Mouse (Mus musculus) intestine, embryonic 14.5 days (tissue): ENCODE data around the gene Olfr1033. TPM values are rescaled to one million over a fixed set of nuclear protein-coding genes. Genes with fewer than 3 reads are reported as not detected.
"Not testable (repeated sequence)": the region's sequence is repeated elsewhere in the genome, so short reads cannot be mapped to it uniquely, and the experiment has no call there.

Experiments used
- ATAC-seq: fragments of 200-750 bp; cut with Nextera tagmentation; replicated peaks from 2 replicates; pipeline ENCODE4 v1.8.0; 2017; ENCODE audit warnings: low read depth, moderate number of reproducible peaks, moderate TSS enrichment, moderate library complexity; ENCODE audit not compliant: low FRiP score, low TSS enrichment
- DNase-seq: peaks from one replicate; pipeline ENCODE4 v3.0.0-alpha.2; 2018; ENCODE audit warnings: low spot score
- H3K27ac ChIP-seq: fragments of 300-500 bp; sonication (generic); 2 replicates; pipeline ENCODE4 v1.5.1; 2014; ENCODE audit warnings: low read depth, mild to moderate bottlenecking, control low read depth
- H3K27me3 ChIP-seq: fragments of 300-500 bp; sonication (generic); replicated peaks from 2 replicates; pipeline ENCODE4 v1.6.1; 2014; ENCODE audit warnings: low read length, control low read depth; ENCODE audit not compliant: control insufficient read depth, insufficient read depth
- H3K36me3 ChIP-seq: fragments of 300-500 bp; sonication (generic); 2 replicates; pipeline ENCODE4 v1.6.1; 2014; ENCODE audit warnings: low read length, control low read depth; ENCODE audit not compliant: control insufficient read depth, insufficient read depth
- H3K4me1 ChIP-seq: fragments of 300-500 bp; sonication (generic); replicated peaks from 2 replicates; pipeline ENCODE4 v1.6.1; 2014; ENCODE audit warnings: low read length, control low read depth, mixed read lengths; ENCODE audit not compliant: control insufficient read depth, insufficient read depth
- H3K4me2 ChIP-seq: fragments of 300-500 bp; sonication (generic); 2 replicates; pipeline ENCODE4 v1.6.1; 2014; ENCODE audit warnings: low read length
- H3K4me3 ChIP-seq: fragments of 300-500 bp; sonication (generic); 2 replicates; pipeline ENCODE4 v1.5.1; 2014; ENCODE audit warnings: low read depth, low read length, control low read depth, mixed read lengths
- H3K9ac ChIP-seq: fragments of 300-500 bp; sonication (generic); 2 replicates; pipeline ENCODE4 v1.6.1; 2014; ENCODE audit warnings: mild to moderate bottlenecking, low read length
- H3K9me3 ChIP-seq: fragments of 300-500 bp; sonication (generic); 2 replicates; pipeline ENCODE4 v1.6.1; 2016; ENCODE audit warnings: low read length, control low read depth; ENCODE audit not compliant: control insufficient read depth
- WGBS: fragments of 180-500 bp; shearing (Covaris S2); extraction: QIAGEN DNeasy Blood & Tissue Kit; methylation state at CpG from one replicate; pipeline ENCODE4 v1.1.7; 2014; 5-methylcytosine and 5-hydroxymethylcytosine counted together
- polyA plus RNA-seq: library from polyadenylated mRNA; unstranded; fragments of >200 nt; fragmentation: Nextera tagmentation; extraction: Ambion mirVana; gene quantifications from 2 replicates; pipeline ENCODE4 v1.2.1, GENCODE M21; 2014

Gene Olfr1033
- polyA plus RNA-seq, 1 experiment from 2014 or later, result 2.7 TPM

DNA sequence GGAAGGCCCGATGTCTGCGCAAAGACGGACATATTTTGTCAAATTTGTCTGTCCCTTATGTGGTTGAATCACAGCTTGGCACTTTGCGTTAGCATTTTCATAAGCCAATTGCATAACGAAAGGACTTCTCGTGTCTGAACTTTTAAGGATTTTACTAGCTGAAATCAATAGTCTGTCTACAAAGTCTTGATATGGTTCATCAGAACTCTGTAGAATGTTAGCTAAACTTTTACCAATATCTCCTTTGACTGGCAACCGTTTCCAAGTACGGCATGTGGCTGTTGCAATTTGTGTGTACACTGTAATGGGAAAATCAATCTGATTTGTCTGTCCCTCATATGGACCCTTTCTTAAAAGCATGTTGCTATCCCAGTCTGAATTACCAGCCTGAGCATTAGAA, 49.8 kb downstream of the Olfr1033 start:
- Histone ChIP-seq H3K9me3 (no peaks in the 10 kb centered on the region), H3K4me2 (no peak overlapping the region), H3K4me3 (no peak overlapping the region), H3K27me3 (no peaks in the 10 kb centered on the region), H3K4me1 (no peaks in the 10 kb centered on the region), H3K9ac (no peak overlapping the region), H3K27ac (no peak overlapping the region), H3K36me3 (no peaks in the 10 kb centered on the region)
- 87% methylated on average over 8 of the region's 8 CpGs for WGBS
- ATAC-seq, result no peak
- no peak for DNase-seq

DNA sequence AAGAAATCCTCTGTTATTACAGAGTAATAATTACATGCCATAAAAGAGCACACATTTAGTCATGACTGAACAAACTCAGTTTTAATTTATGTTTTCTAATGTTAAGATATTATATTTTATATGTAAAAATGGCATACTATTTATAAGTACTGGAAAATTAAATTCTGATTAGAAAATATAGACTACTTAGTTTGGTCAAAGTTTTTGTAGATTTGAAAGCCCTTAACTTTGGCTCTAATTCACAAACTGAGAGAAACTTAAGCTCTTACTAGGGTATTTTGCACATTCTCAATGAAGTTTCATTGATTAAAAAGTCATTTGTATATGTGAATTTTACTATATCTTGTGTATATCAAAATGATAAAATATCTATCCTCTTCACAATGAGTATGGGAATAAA, 53.3 kb downstream of the Olfr1033 start, which contains the start of gene Olfr1036:
Olfr1036 (plus strand) TSS at position 301 of the 400 bp plus-strand sequence.
- H3K9ac ChIP-seq, H3K4me2 ChIP-seq, H3K27ac ChIP-seq, H3K27me3 ChIP-seq, ATAC-seq, H3K9me3 ChIP-seq, H3K36me3 ChIP-seq, H3K4me1 ChIP-seq, DNase-seq, H3K4me3 ChIP-seq: not testable (repeated sequence)

- not testable (repeated sequence) for H3K36me3 ChIP-seq, H3K27ac ChIP-seq, H3K4me2 ChIP-seq, H3K9me3 ChIP-seq, ATAC-seq, H3K4me3 ChIP-seq, H3K27me3 ChIP-seq, H3K4me1 ChIP-seq, DNase-seq, H3K9ac ChIP-seq
- WGBS, result 91% methylated on average over 1 of the region's 1 CpGs
Observed at GRCm38 (mm10) chr2:86080478-86080877, 60.0 kb downstream of the Olfr1033 start.

DNA sequence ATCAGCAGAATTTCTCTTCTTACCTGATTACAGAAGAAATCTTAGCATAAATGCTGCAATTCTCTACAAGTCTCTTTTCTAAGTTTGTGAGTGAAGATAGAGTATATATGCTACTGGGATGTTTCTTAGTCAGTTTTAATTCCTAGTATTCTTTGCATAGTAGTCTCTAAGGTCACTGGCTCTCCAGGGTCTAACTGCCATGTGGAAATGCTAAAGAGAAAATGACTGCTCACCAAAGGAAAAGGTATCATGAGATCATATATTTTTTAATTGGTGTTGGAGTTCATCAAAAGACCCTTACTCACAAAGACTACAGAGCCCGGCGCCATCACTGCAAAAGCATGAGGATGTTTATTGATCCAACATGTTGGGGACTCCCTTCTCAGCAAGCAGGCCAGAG, 66.9 kb downstream of the Olfr1033 start, which contains the start of gene Olfr1037:
Olfr1037 (minus strand) TSS at position 101 of the 400 bp plus-strand sequence.
- Histone ChIP-seq H3K4me2 (no peak within 1 kb of the TSS), H3K4me1 (no peaks in the 10 kb centered on the region), H3K36me3 (no peaks in the 10 kb centered on the region), H3K4me3 (no peak within 1 kb of the TSS), H3K27ac (no peak within 1 kb of the TSS), H3K27me3 (no peaks in the 10 kb centered on the region), H3K9me3 (no peaks in the 10 kb centered on the region), H3K9ac (no peak within 1 kb of the TSS)
- no peak for ATAC-seq
- 99% methylated on average over 2 of the region's 2 CpGs for WGBS
- no peak for DNase-seq

Other genes starting within 250 kb of the Olfr1033 start
- gene Olfr1014, start 247.9 kb upstream of the Olfr1033 start, polyA plus RNA-seq, result not detected in 2 replicates
- not detected in 2 replicates for gene Olfr1015, start 238.6 kb upstream of the Olfr1033 start, polyA plus RNA-seq
- not detected in 2 replicates for gene Olfr1016, start 218.1 kb upstream of the Olfr1033 start, polyA plus RNA-seq
- not detected in 2 replicates for gene Olfr1018, start 202.2 kb upstream of the Olfr1033 start, polyA plus RNA-seq
- not detected in 2 replicates for gene Olfr1019, start 175.2 kb upstream of the Olfr1033 start, polyA plus RNA-seq
- not detected in 2 replicates for gene Olfr1020, start 173.6 kb upstream of the Olfr1033 start, polyA plus RNA-seq
- not detected in 2 replicates for gene Olfr1022, start 152.0 kb upstream of the Olfr1033 start, polyA plus RNA-seq
- gene Olfr1023, start 135.0 kb upstream of the Olfr1033 start, polyA plus RNA-seq, result not detected in 2 replicates
- gene Olfr1024, start 115.6 kb upstream of the Olfr1033 start, polyA plus RNA-seq, result not detected in 2 replicates
- gene Olfr1025-ps1, start 105.4 kb upstream of the Olfr1033 start, polyA plus RNA-seq, result not detected in 2 replicates
- gene Olfr1026, start 99.1 kb upstream of the Olfr1033 start, polyA plus RNA-seq, result not detected in 2 replicates
- gene Olfr1028, start 70.2 kb upstream of the Olfr1033 start, polyA plus RNA-seq, result not detected in 2 replicates
- not detected in 2 replicates for gene Olfr1029, start 46.7 kb upstream of the Olfr1033 start, polyA plus RNA-seq
- not detected in 2 replicates for gene Olfr1030, start 41.4 kb upstream of the Olfr1033 start, polyA plus RNA-seq
- not detected in 2 replicates for gene Olfr1031, start 30.3 kb upstream of the Olfr1033 start, polyA plus RNA-seq
- gene Olfr1032, start 15.1 kb upstream of the Olfr1033 start, polyA plus RNA-seq, result not detected in 2 replicates
- gene Olfr1034, start 25.2 kb downstream of the Olfr1033 start, polyA plus RNA-seq, result 0.07 TPM in 1 of 2 replicates, not detected in the other
- gene Olfr1036, start 53.4 kb downstream of the Olfr1033 start, polyA plus RNA-seq, result not detected in 2 replicates
- gene Olfr1037, start 66.8 kb downstream of the Olfr1033 start, polyA plus RNA-seq, result not detected in 2 replicates
- not detected in 2 replicates for gene Olfr1039, start 115.3 kb downstream of the Olfr1033 start, polyA plus RNA-seq
- not detected in 2 replicates for gene Olfr1040, start 126.1 kb downstream of the Olfr1033 start, polyA plus RNA-seq
- not detected in 2 replicates for gene Olfr1042, start 141.2 kb downstream of the Olfr1033 start, polyA plus RNA-seq
- gene Olfr1043, start 146.9 kb downstream of the Olfr1033 start, polyA plus RNA-seq, result not detected in 2 replicates
- gene Olfr1044, start 157.2 kb downstream of the Olfr1033 start, polyA plus RNA-seq, result not detected in 2 replicates
- not detected in 2 replicates for gene Olfr52, start 165.1 kb downstream of the Olfr1033 start, polyA plus RNA-seq
- gene Olfr1045, start 182.4 kb downstream of the Olfr1033 start, polyA plus RNA-seq, result not detected in 2 replicates
- not detected in 2 replicates for gene Olfr1046, start 198.7 kb downstream of the Olfr1033 start, polyA plus RNA-seq
- gene Olfr1047, start 210.8 kb downstream of the Olfr1033 start, polyA plus RNA-seq, result not detected in 2 replicates
- not detected in 2 replicates for gene Olfr1048, start 219.7 kb downstream of the Olfr1033 start, polyA plus RNA-seq
- gene Olfr1049, start 237.7 kb downstream of the Olfr1033 start, polyA plus RNA-seq, result not detected in 2 replicates